Mouse (Mus musculus) left cerebral cortex, adult 2 months (tissue): ENCODE measurements at regions not wholly inside any gene's neighbourhood (a gene's known extent, or its start where the extent isn't known, plus 50 kb on each side); places are given as distances from the start of the nearest gene placed in this dataset.

Experiments used
- DNase-seq, 2 experiments: peaks; one replicate each; pipeline ENCODE4 v3.0.0; 2021 to 2022; ENCODE audit warnings: low spot score in 2 of 2, mixed read lengths in 1 of 2; ENCODE audit errors: extremely low spot score in 1 of 2
- H3K27ac ChIP-seq: fragments of 200-600 bp; 2 replicates; pipeline ENCODE4 v1.8.1; 2022
- H3K4me3 ChIP-seq: fragments of 200-600 bp; 2 replicates; pipeline ENCODE4 v1.8.1; 2022
- CTCF ChIP-seq: fragments of 200-600 bp; IDR thresholded peaks from 2 replicates; pipeline ENCODE4 v1.8.1; 2022; ENCODE audit warnings: antibody characterized with exemption, mild to moderate bottlenecking, moderate library complexity
- intact Hi-C: fragments of 180-260 bp; cut with DNase I; formaldehyde crosslinking; loops from one replicate; pipeline ENCODE4 v1.15.1; 2025

- DNase-seq, result no peak
- no peak overlapping the region for H3K27ac ChIP-seq
- H3K4me3 ChIP-seq, result no peak overlapping the region
- intact Hi-C loops, result no loop called here
- no peak for TF ChIP-seq CTCF
Measured at GRCm38 (mm10) chr6:147759485-147759884, 283.9 kb downstream of the Ccdc91 start.

- DNase-seq, result no peak
- no peak overlapping the region for H3K4me3 ChIP-seq
- intact Hi-C loops, result no loop called here
- H3K27ac ChIP-seq, result no peak overlapping the region
- no peak for TF ChIP-seq CTCF
Measured at GRCm38 (mm10) chr6:147760113-147760512, 284.5 kb downstream of the Ccdc91 start.

DNA sequence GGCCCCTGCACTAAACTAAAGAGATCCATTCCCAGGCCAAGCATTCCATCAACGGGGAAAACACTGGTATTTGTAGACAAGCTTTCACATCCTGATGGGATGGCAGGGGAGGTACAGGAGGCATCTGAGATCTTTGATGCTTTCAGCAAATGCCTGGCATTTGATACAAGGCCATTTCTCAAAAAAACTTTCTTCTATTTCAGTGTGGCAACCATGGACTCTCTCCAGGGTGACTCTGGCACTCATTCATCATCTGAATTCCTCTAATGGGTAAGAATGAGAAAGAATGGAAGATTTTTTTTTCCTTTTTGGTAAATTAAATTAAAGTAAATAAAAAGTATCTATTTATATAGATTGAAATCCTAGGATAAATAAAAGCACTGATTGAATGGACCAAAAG is 281.8 kb upstream of the Far2 start:
- no peak for DNase-seq
- H3K4me3 ChIP-seq, result no peak overlapping the region
- no peak for TF ChIP-seq CTCF
- intact Hi-C loops, result no loop called here
- H3K27ac ChIP-seq, result no peak overlapping the region

DNA sequence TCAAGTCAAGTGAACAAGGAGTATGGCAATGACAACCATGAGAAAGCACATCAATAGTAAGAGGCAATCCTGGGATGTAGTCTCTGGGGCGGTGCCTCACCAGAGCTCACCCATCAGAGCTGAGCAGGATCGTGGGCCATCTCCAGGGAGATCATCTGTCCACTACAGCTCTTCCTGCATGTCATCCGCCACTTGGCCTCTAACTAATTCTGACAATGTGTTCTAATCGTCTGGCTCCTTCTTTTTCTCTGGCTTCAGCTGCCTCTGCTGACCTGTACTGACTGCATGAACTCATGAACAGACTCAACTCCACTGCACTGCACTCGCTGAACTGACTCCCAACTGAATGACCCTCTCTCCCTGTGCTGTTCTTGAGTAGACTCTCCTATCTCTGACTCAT is 277.9 kb upstream of the Far2 start:
- no peak overlapping the region for H3K4me3 ChIP-seq
- DNase-seq, result no peak
- H3K27ac ChIP-seq, result no peak overlapping the region
- no peak for TF ChIP-seq CTCF
- intact Hi-C loops, result no loop called here

GRCm38 (mm10) chr6:147770034-147770433 is 277.0 kb upstream of the Far2 start:
- intact Hi-C loops, result no loop called here
- Histone ChIP-seq H3K27ac (no peak overlapping the region), H3K4me3 (no peak overlapping the region)
- no peak for TF ChIP-seq CTCF
- DNase-seq, result no peak

DNA sequence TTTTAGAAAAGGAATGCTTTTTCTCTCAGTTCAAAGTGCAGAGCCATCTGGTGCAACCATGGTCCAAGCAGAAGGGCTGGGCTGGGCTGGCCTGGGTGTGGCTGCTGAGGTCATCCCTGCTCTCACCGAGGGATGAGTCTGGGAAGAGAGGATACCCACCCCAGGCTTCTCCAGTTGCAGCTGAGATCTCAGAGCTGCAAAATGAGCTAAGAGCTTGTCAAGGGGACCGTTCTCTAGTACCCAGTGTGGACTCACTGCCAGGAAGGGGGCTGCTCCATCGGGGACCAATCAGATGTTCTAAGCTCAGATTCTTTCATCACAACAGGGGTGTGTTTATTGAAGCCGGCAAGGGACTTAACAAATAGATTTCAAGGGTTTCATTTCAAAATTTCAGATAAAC is 275.6 kb upstream of the Far2 start:
- DNase-seq, result no peak
- no peak for TF ChIP-seq CTCF
- intact Hi-C loops, result no loop called here

GRCm38 (mm10) chr6:147773904-147774303 is 273.2 kb upstream of the Far2 start:
- H3K4me3 ChIP-seq, result no peak overlapping the region
- DNase-seq, result no peak
- TF ChIP-seq CTCF, result no peak
- H3K27ac ChIP-seq, result no peak overlapping the region
- intact Hi-C loops, result no loop called here

More for the DNA sequence above, 275.6 kb upstream of the Far2 start:
- Histone ChIP-seq H3K27ac (no peak overlapping the region), H3K4me3 (no peak overlapping the region)

DNA sequence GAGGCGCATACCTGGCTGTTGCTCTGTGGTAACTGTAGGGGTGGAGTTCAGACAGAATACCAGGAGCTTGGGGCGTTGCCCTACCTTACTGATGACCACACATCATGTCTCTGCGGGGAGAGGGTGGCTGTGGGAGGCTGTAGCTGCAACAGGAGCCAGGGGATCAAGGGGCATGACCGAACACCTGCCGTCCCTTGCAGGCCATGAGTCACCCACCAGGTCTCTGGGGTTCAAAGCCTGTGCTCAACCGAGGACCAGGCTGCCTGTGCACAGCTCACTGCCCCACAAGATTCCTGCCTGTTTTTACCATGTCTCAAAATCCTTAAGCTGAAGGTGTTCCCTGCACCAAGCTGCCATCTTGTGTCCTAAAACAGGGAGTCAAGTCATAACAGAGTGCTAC is 272.4 kb upstream of the Far2 start:
- DNase-seq, result no peak
- no peak overlapping the region for H3K27ac ChIP-seq
- TF ChIP-seq CTCF, result no peak
- intact Hi-C loops, result no loop called here
- no peak overlapping the region for H3K4me3 ChIP-seq

DNA sequence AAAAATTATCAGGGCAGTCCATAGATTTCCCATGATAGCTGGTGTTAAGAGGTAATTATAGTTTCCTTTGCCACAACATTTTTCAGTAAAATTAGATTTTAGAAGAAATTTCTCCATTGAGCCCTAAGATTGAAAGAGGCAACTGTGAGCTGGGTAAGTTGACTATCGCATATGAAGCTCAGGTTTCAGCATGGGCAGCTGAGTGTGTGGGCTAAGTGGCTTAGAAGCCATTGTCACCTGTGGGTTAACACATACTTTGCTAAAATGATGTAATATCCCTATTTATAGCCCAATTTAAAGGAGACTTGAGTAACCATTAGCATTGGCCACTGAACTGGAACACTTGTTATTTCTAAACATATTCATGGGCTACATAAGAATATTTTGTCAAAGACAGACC is 267.6 kb upstream of the Far2 start:
- no peak for DNase-seq
- intact Hi-C loops, result no loop called here
- no peak overlapping the region for H3K4me3 ChIP-seq
- H3K27ac ChIP-seq, result no peak overlapping the region
- no peak for TF ChIP-seq CTCF

GRCm38 (mm10) chr6:147784249-147784648 is 262.8 kb upstream of the Far2 start:
- no peak for TF ChIP-seq CTCF
- intact Hi-C loops, result no loop called here
- no peak for DNase-seq
- Histone ChIP-seq H3K27ac (no peak overlapping the region), H3K4me3 (no peak overlapping the region)

DNA sequence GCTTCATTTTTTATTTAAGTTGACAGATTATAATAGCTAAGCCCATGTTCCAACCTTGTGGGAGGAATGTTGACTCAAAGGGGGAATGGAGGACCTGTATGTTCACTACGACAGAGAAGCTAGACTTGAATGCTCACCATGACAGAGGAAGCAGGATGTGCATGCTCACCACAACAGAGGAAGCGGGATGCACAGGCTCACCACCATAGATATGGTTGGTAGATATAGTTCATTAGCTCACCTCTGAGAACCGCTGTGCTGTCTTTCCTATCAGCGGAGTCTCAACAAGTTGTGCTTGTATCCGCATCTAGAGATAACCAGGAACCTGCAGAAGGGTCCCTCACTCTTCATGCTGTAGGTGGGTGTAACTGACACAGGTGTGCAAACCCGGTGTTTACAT is 262.2 kb upstream of the Far2 start:
- intact Hi-C loops, result no loop called here
- Histone ChIP-seq H3K27ac (no peak overlapping the region), H3K4me3 (no peak overlapping the region)
- TF ChIP-seq CTCF, result no peak
- DNase-seq, result no peak

DNA sequence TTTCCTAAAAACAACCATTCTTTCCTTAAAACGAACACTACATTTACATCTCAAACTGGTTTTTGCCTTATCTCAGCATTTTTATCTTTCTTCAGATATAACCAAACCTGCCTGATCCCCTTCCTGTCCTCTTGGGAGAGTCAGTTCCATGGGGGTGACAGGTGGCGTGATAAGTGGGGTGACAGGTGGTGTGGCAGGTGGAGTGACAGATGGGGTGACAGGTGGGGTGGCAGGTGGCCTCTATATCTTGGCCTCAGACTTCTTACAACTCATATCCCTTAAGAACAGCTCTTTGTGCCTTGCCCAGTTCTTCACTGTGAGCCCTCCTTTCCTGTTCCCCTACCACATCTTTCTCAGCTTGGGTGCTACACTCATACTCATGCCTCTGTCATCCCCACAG is 259.0 kb upstream of the Far2 start:
- TF ChIP-seq CTCF, result no peak

GRCm38 (mm10) chr6:147789112-147789511 is 257.9 kb upstream of the Far2 start:
- H3K27ac ChIP-seq, result no peak overlapping the region
- intact Hi-C loops, result no loop called here
- DNase-seq, result no peak
- TF ChIP-seq CTCF, result no peak
- H3K4me3 ChIP-seq, result no peak overlapping the region

More for the DNA sequence above, 259.0 kb upstream of the Far2 start:
- Histone ChIP-seq H3K4me3 (no peak overlapping the region), H3K27ac (no peak overlapping the region)
- intact Hi-C loops, result no loop called here
- DNase-seq, result no peak

GRCm38 (mm10) chr6:147793811-147794210 is 253.2 kb upstream of the Far2 start:
- Histone ChIP-seq H3K27ac (no peak overlapping the region), H3K4me3 (no peak overlapping the region)
- TF ChIP-seq CTCF, result no peak
- no peak for DNase-seq
- intact Hi-C loops, result no loop called here
